Mouse (Mus musculus) embryonic fibroblast, embryonic 13.5 days (primary cell): ENCODE data around the gene Capn5.

Source experiments
- CTCF ChIP-seq: IDR thresholded peaks from 2 replicates; pipeline ENCODE4 v1.5.1; 2011; ENCODE audit warnings: mild to moderate bottlenecking, control low read depth, low read length, moderate library complexity, borderline replicate concordance; ENCODE audit not compliant: insufficient read depth
- POLR2A ChIP-seq: IDR thresholded peaks from 2 replicates; pipeline ENCODE4 v1.6.1; 2011; ENCODE audit warnings: low read depth, mild to moderate bottlenecking, control low read depth, low read length, moderate library complexity

GRCm38 (mm10) chr7:98152400-98152799, 25.7 kb downstream of the Capn5 start:
- TF ChIP-seq CTCF (no peak), POLR2A (no peak)
